Mouse (Mus musculus): ENCODE data around the gene Pxdn. TPM values are rescaled to one million over a fixed set of nuclear protein-coding genes. Genes with fewer than 3 reads are reported as not detected.

Pxdn gene
- total and polyA plus RNA-seq, 3 experiments = 28.7 to 69.4 (median 41.0) TPM

GRCm38 (mm10) chr12:29939261-29939671 lies 1.9 kb downstream of the Pxdn start:
- peaks cover 28% of the 10 kb centered on the region for H3K4me1 ChIP-seq (ENCODE audit: control insufficient read depth, insufficient read depth, low read length)
- peak overlapping the region; percentile 82 for H3K27ac ChIP-seq
- 2% methylated on average over 8 of the region's 8 CpGs for WGBS
- H3K9ac ChIP-seq (ENCODE audit: low read depth, low read length) = peak overlapping the region; percentile 91
- H3K79me2 ChIP-seq (replicated peaks; ENCODE audit: control insufficient read depth, insufficient read depth, low read length) = peaks cover 7% of the 10 kb centered on the region
- H3K4me3 ChIP-seq = peak overlapping the region; percentile 87
- H3K36me3 ChIP-seq (ENCODE audit: control insufficient read depth, insufficient read depth, low read length) = peaks cover 19% of the 10 kb centered on the region
- DNase-seq = peak; percentile 68 to 75
- intact Hi-C loops (cut with DNase I) = loop anchor here (10.0 kb wide), 1 partner anchor 646 kb away; the partner anchor contains the start of gene Tmem18
- TF ChIP-seq EP300 (IDR thresholded peaks at IDR 0.05; ENCODE audit: insufficient read depth, low read depth, low read length) = no peak
- 0 out of 2 replicates have a peak, but pooled peaks have one; percentile 17 for TF ChIP-seq CTCF (IDR thresholded peaks at IDR 0.05)
- H3K27me3 ChIP-seq (ENCODE audit: control insufficient read depth, insufficient read depth, low read length) = no peaks in the 10 kb centered on the region

GRCm38 (mm10) chr12:29942435-29942834 lies 5.0 kb downstream of the Pxdn start:
- DNase-seq = peak in 1 of 2 experiments; percentile 26
- H3K79me2 ChIP-seq (replicated peaks; ENCODE audit: control insufficient read depth, insufficient read depth, low read length) = peaks cover 15% of the 10 kb centered on the region
- H3K27me3 ChIP-seq (ENCODE audit: control insufficient read depth, insufficient read depth, low read length) = no peaks in the 10 kb centered on the region
- H3K4me3 ChIP-seq = no peak overlapping the region
- H3K27ac ChIP-seq = peak overlapping the region; percentile 82; the same call in 1 of the 2 replicates
- H3K9ac ChIP-seq (ENCODE audit: low read depth, low read length) = no peak overlapping the region
- peaks cover 27% of the 10 kb centered on the region for H3K36me3 ChIP-seq (ENCODE audit: control insufficient read depth, insufficient read depth, low read length)
- peaks cover 39% of the 10 kb centered on the region for H3K4me1 ChIP-seq (ENCODE audit: control insufficient read depth, insufficient read depth, low read length)
- TF ChIP-seq POLR2A (IDR thresholded peaks at IDR 0.05; ENCODE audit: insufficient read depth, low read depth, low read length) = no peak
- no peak for TF ChIP-seq CTCF (IDR thresholded peaks at IDR 0.05)
- no peak for TF ChIP-seq EP300 (IDR thresholded peaks at IDR 0.05; ENCODE audit: insufficient read depth, low read depth, low read length)
- intact Hi-C loops (cut with DNase I) = no loop called here
- 22% methylated on average over 2 of the region's 2 CpGs for WGBS

GRCm38 (mm10) chr12:29944650-29945049 lies 7.2 kb downstream of the Pxdn start:
- intact Hi-C loops (cut with DNase I) = no loop called here
- Histone ChIP-seq H3K9ac (ENCODE audit: low read depth, low read length) (no peak overlapping the region), H3K27ac (peak overlapping the region; percentile 40), H3K36me3 (ENCODE audit: control insufficient read depth, insufficient read depth, low read length) (peaks cover 30% of the 10 kb centered on the region), H3K4me3 (no peak overlapping the region), H3K4me1 (ENCODE audit: control insufficient read depth, insufficient read depth, low read length) (peaks cover 44% of the 10 kb centered on the region), H3K79me2 (replicated peaks; ENCODE audit: control insufficient read depth, insufficient read depth, low read length) (peaks cover 13% of the 10 kb centered on the region), H3K27me3 (ENCODE audit: control insufficient read depth, insufficient read depth, low read length) (no peaks in the 10 kb centered on the region)
- WGBS = 54% methylated on average over 3 of the region's 3 CpGs
- DNase-seq = peak in 1 of 2 experiments; percentile 20
- TF ChIP-seq EP300 (IDR thresholded peaks at IDR 0.05; ENCODE audit: insufficient read depth, low read depth, low read length) (no peak), POLR2A (IDR thresholded peaks at IDR 0.05; ENCODE audit: insufficient read depth, low read depth, low read length) (no peak), CTCF (IDR thresholded peaks at IDR 0.05) (no peak)

GRCm38 (mm10) chr12:29945182-29945743 lies 7.9 kb downstream of the Pxdn start:
- peak in 1 of 2 experiments; percentile 5 for DNase-seq
- Histone ChIP-seq H3K4me1 (ENCODE audit: control insufficient read depth, insufficient read depth, low read length) (peaks cover 47% of the 10 kb centered on the region), H3K36me3 (ENCODE audit: control insufficient read depth, insufficient read depth, low read length) (peaks cover 25% of the 10 kb centered on the region), H3K9ac (ENCODE audit: low read depth, low read length) (no peak overlapping the region), H3K4me3 (no peak overlapping the region), H3K27ac (peak overlapping the region; percentile 44), H3K27me3 (ENCODE audit: control insufficient read depth, insufficient read depth, low read length) (no peaks in the 10 kb centered on the region), H3K79me2 (replicated peaks; ENCODE audit: control insufficient read depth, insufficient read depth, low read length) (peaks cover 13% of the 10 kb centered on the region)
- 66% methylated on average over 6 of the region's 6 CpGs for WGBS
- intact Hi-C loops (cut with DNase I) = no loop called here
- TF ChIP-seq CTCF (IDR thresholded peaks at IDR 0.05) (no peak), POLR2A (IDR thresholded peaks at IDR 0.05; ENCODE audit: insufficient read depth, low read depth, low read length) (no peak), EP300 (IDR thresholded peaks at IDR 0.05; ENCODE audit: insufficient read depth, low read depth, low read length) (no peak)

GRCm38 (mm10) chr12:29951043-29951442 lies 13.6 kb downstream of the Pxdn start:
- intact Hi-C loops (cut with DNase I) = no loop called here
- Histone ChIP-seq H3K4me3 (no peak overlapping the region; the same call in 1 of the 2 replicates), H3K79me2 (replicated peaks; ENCODE audit: control insufficient read depth, insufficient read depth, low read length) (peaks cover 2% of the 10 kb centered on the region), H3K9ac (ENCODE audit: low read depth, low read length) (no peak overlapping the region), H3K27me3 (ENCODE audit: control insufficient read depth, insufficient read depth, low read length) (no peaks in the 10 kb centered on the region), H3K36me3 (ENCODE audit: control insufficient read depth, insufficient read depth, low read length) (peaks cover 24% of the 10 kb centered on the region), H3K4me1 (ENCODE audit: control insufficient read depth, insufficient read depth, low read length) (peaks cover 40% of the 10 kb centered on the region), H3K27ac (peak overlapping the region; percentile 82)
- peak in 1 of 2 experiments; percentile 48 for DNase-seq
- 31% methylated on average over 6 of the region's 6 CpGs for WGBS
- TF ChIP-seq CTCF (IDR thresholded peaks at IDR 0.05) (no peak), EP300 (IDR thresholded peaks at IDR 0.05; ENCODE audit: insufficient read depth, low read depth, low read length) (0 out of 2 replicates have a peak, but pooled peaks have one; percentile 27), POLR2A (IDR thresholded peaks at IDR 0.05; ENCODE audit: insufficient read depth, low read depth, low read length) (peak; percentile 59; the same call in 1 of the 2 replicates)

- no peak for DNase-seq
- 49% methylated on average over 5 of the region's 5 CpGs for WGBS
- H3K27ac ChIP-seq = peak overlapping the region; percentile 82
- H3K27me3 ChIP-seq (ENCODE audit: control insufficient read depth, insufficient read depth, low read length) = no peaks in the 10 kb centered on the region
- H3K4me1 ChIP-seq (ENCODE audit: control insufficient read depth, insufficient read depth, low read length) = peaks cover 37% of the 10 kb centered on the region
- no peaks in the 10 kb centered on the region; the same call in 1 of the 2 replicates for H3K79me2 ChIP-seq (replicated peaks; ENCODE audit: control insufficient read depth, insufficient read depth, low read length)
- intact Hi-C loops (cut with DNase I) = no loop called here
- no peak for TF ChIP-seq EP300 (IDR thresholded peaks at IDR 0.05; ENCODE audit: insufficient read depth, low read depth, low read length)
- TF ChIP-seq CTCF (IDR thresholded peaks at IDR 0.05) = no peak
- no peak for TF ChIP-seq POLR2A (IDR thresholded peaks at IDR 0.05; ENCODE audit: insufficient read depth, low read depth, low read length)
- H3K4me3 ChIP-seq = no peak overlapping the region
- H3K9ac ChIP-seq (ENCODE audit: low read depth, low read length) = no peak overlapping the region
- peaks cover 21% of the 10 kb centered on the region for H3K36me3 ChIP-seq (ENCODE audit: control insufficient read depth, insufficient read depth, low read length)
Measured at GRCm38 (mm10) chr12:29951485-29951884, 14.1 kb downstream of the Pxdn start.

Measured in heart, adult 2 months (tissue).